Mouse (Mus musculus) hindbrain, embryonic 11.5 days (tissue): ENCODE data around the gene Reg2. TPM values are rescaled to one million over a fixed set of nuclear protein-coding genes. Genes with fewer than 3 reads are reported as not detected.

Experiments used
- ATAC-seq: fragments of 200-750 bp; cut with Nextera tagmentation; 2 replicates; pipeline ENCODE4 v1.8.0; 2017; ENCODE audit warnings: mild to moderate bottlenecking, moderate TSS enrichment, moderate library complexity; ENCODE audit not compliant: low FRiP score
- DNase-seq: peaks from one replicate; pipeline ENCODE4 v3.0.0-alpha.2; 2015; ENCODE audit warnings: low spot score
- H3K27ac ChIP-seq: fragments of 300-500 bp; sonication (generic); 2 replicates; pipeline ENCODE4 v1.5.1; 2014; ENCODE audit warnings: mild to moderate bottlenecking, low read depth, low read length
- H3K27me3 ChIP-seq: fragments of 300-500 bp; sonication (generic); 2 replicates; pipeline ENCODE4 v1.6.1; 2014; ENCODE audit warnings: mild to moderate bottlenecking, low read length, moderate library complexity, mixed read lengths; ENCODE audit not compliant: control insufficient read depth, insufficient read depth
- H3K36me3 ChIP-seq: fragments of 300-500 bp; sonication (generic); 2 replicates; pipeline ENCODE4 v1.6.1; 2014; ENCODE audit warnings: mild to moderate bottlenecking, low read length, moderate library complexity, mixed read lengths; ENCODE audit not compliant: control insufficient read depth, insufficient read depth
- H3K4me1 ChIP-seq: fragments of 300-500 bp; sonication (generic); replicated peaks from 2 replicates; pipeline ENCODE4 v1.6.1; 2014; ENCODE audit warnings: low read length, mixed read lengths; ENCODE audit not compliant: control insufficient read depth, insufficient read depth
- H3K4me2 ChIP-seq: fragments of 300-500 bp; sonication (generic); replicated peaks from 2 replicates; pipeline ENCODE4 v1.6.1; 2014; ENCODE audit warnings: mild to moderate bottlenecking, low read depth, low read length
- H3K4me3 ChIP-seq: fragments of 300-500 bp; sonication (generic); 2 replicates; pipeline ENCODE4 v1.5.1; 2014; ENCODE audit warnings: low read depth, low read length
- H3K9ac ChIP-seq: fragments of 300-500 bp; sonication (generic); 2 replicates; pipeline ENCODE4 v1.6.1; 2014; ENCODE audit warnings: low read depth, low read length
- H3K9me3 ChIP-seq: fragments of 300-500 bp; sonication (generic); 2 replicates; pipeline ENCODE4 v1.6.1; 2016; ENCODE audit warnings: low read length; ENCODE audit not compliant: control insufficient read depth
- WGBS: fragments of 180-500 bp; shearing (Covaris S2); extraction: QIAGEN DNeasy Blood & Tissue Kit; methylation state at CpG from one replicate; pipeline ENCODE4 v1.1.7; 2014; 5-methylcytosine and 5-hydroxymethylcytosine counted together
- polyA plus RNA-seq: library from polyadenylated mRNA; unstranded; fragments of >200 nt; fragmentation: Nextera tagmentation; extraction: Ambion mirVana; gene quantifications from 2 replicates; pipeline ENCODE4 v1.2.1, GENCODE M21; 2014

Gene Reg2
- polyA plus RNA-seq, 1 experiment from 2014 or later: not detected

DNA sequence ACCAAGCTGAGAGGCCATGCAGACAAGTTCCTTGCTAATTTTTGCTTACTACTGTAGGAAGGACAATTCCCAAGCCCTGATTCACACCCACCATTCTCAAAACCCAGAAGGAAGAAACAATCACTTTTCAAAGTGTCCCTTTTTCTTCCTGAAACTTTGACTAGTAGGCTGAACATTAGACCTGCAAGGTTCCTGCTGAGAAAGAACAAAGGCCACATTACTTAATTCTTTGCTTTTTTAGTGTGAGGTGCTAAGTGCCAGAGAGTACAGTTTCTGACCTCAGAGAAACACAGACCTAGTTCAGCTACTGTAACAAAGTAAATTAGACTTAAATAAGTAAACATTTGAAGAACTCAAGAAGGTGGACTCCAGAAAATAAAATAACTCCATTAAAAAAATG is 53.0 kb downstream of the Reg2 start:
- no peak for DNase-seq
- no peak for ATAC-seq
- no peak overlapping the region for H3K27ac ChIP-seq

DNA sequence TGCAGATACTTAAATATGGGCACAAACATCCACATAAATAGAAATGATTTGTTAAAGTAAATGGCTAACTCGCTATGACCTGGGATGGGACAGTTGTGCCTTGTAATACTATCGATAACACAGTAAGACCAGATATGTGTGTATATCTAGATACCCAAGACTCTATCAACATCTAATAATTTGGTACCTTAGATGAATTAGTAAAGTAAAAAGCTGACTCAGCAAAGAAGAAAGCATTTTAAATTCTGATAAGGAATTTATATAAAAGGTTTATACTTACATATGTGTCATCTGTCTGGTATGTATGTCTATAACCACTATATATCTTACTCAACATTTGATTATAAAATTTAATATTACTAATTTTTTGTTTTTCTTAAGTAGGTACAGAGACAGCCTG is 57.4 kb downstream of the Reg2 start:
- no peak overlapping the region for H3K27ac ChIP-seq
- no peak for ATAC-seq
- no peaks in the 10 kb centered on the region for H3K4me1 ChIP-seq
- no peaks in the 10 kb centered on the region for H3K36me3 ChIP-seq
- H3K4me2 ChIP-seq: no peak overlapping the region
- no peak overlapping the region for H3K4me3 ChIP-seq
- no peaks in the 10 kb centered on the region for H3K9me3 ChIP-seq
- H3K27me3 ChIP-seq: no peaks in the 10 kb centered on the region
- no peak overlapping the region for H3K9ac ChIP-seq
- 91% methylated on average over 2 of the region's 2 CpGs for WGBS
- no peak for DNase-seq

More for the DNA sequence above, 53.0 kb downstream of the Reg2 start:
- H3K4me1 ChIP-seq: no peaks in the 10 kb centered on the region
- no peak overlapping the region for H3K4me3 ChIP-seq
- no peak overlapping the region for H3K4me2 ChIP-seq
- no peaks in the 10 kb centered on the region for H3K36me3 ChIP-seq
- no peaks in the 10 kb centered on the region for H3K27me3 ChIP-seq
- no peaks in the 10 kb centered on the region for H3K9me3 ChIP-seq
- no peak overlapping the region for H3K9ac ChIP-seq

Other genes with a start within 250 kb of the Reg2 start
- gene Reg3b, start 25.0 kb upstream of the Reg2 start, polyA plus RNA-seq: not detected in 2 replicates
- not detected in 2 replicates for gene Reg3d, start 16.8 kb upstream of the Reg2 start, polyA plus RNA-seq
- not detected in 2 replicates for gene Reg3a, start 14.9 kb upstream of the Reg2 start, polyA plus RNA-seq
- gene Reg1, start 27.1 kb downstream of the Reg2 start, polyA plus RNA-seq: not detected in 2 replicates
- not detected in 2 replicates for gene Reg3g, start 73.2 kb downstream of the Reg2 start, polyA plus RNA-seq